Mouse (Mus musculus): ENCODE measurements around the gene Ush2a. TPM values are rescaled to one million over a fixed set of nuclear protein-coding genes. Genes with fewer than 3 reads are reported as not detected.

The Ush2a gene
- polyA plus RNA-seq, 1 experiment, result 4.2 TPM

DNA sequence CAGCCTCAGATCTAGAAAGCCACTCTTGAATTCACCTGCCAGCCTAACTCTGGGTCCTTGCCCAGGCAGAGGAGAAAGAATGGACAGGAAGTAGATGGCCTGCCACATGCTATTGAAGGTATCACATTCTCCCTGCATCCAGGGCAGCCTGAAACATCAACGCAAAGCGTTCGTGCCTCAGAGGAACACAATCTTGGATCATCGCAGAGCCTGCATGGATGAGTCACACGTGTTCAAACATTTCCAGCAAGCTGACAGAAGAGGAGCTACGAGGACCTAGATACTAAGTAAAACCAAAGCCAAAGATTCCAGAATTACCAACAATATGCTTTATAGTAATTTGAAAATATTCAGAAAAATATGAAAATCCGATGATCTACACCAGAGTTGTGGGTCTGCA is 4.3 kb upstream of the Ush2a start:
- Histone ChIP-seq H3K4me1 (ENCODE audit: control insufficient read depth, insufficient read depth, low read length) (no peaks in the 10 kb centered on the region), H3K36me3 (ENCODE audit: control insufficient read depth, insufficient read depth, low read length) (no peaks in the 10 kb centered on the region), H3K4me3 (ENCODE audit: control insufficient read depth, low read depth, low read length) (no peak overlapping the region), H3K27ac (ENCODE audit: control insufficient read depth, insufficient read depth, low read depth, low read length) (no peak overlapping the region), H3K27me3 (ENCODE audit: control insufficient read depth, insufficient read depth, low read length) (no peaks in the 10 kb centered on the region)
- no peak for TF ChIP-seq CTCF (IDR thresholded peaks at IDR 0.05; ENCODE audit: control insufficient read depth, insufficient read depth, insufficient replicate concordance, low read depth, low read length)

DNA sequence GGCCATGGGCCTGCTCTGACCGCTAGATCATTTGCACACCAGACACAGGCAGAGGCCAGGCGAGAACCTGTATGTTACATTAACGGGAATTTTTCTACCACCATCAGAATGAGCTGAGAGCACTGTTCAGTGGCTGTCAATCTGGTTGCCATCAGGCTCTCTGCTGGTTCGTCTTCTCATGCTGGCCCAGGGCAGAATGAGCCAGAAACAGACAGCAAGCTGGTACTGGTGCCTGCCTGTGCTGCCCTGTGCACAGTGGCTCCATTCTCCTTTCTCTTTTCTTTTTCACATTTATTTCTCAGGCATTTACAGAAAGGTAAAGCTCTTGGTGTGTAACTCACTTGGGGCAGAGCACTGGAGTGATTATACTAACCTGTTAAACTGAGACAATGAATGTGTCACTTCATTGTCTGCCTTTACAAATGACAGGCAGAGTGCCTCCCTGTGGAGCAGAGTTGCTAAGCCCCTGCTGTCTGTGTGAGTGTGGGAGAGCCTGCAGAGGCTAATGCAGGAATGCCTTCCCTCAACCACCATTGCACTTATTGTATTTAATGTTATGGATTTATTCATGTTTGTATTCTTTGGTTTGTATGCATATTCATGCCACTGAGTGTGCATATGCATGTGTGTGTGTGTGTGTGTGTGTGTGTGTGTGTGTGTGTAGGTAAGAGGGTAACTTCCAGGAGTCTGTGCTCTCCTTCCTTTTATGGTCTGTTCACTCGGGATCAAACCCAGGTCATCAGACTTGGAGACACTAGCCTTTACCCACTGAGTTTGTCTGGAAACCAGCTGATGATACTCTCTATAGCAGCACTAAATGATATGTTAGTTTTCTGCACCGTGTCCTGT is 1.3 kb upstream of the Ush2a start:
- Histone ChIP-seq H3K4me3 (ENCODE audit: control insufficient read depth, low read depth, low read length) (no peak overlapping the region), H3K36me3 (ENCODE audit: control insufficient read depth, insufficient read depth, low read length) (no peaks in the 10 kb centered on the region), H3K27ac (ENCODE audit: control insufficient read depth, insufficient read depth, low read depth, low read length) (no peak overlapping the region), H3K27me3 (ENCODE audit: control insufficient read depth, insufficient read depth, low read length) (no peaks in the 10 kb centered on the region), H3K4me1 (ENCODE audit: control insufficient read depth, insufficient read depth, low read length) (no peaks in the 10 kb centered on the region)
- TF ChIP-seq POLR2A (IDR thresholded peaks at IDR 0.05; ENCODE audit: control insufficient read depth, low read depth, low read length), result no peak
- no peak for TF ChIP-seq CTCF (IDR thresholded peaks at IDR 0.05; ENCODE audit: control insufficient read depth, insufficient read depth, insufficient replicate concordance, low read depth, low read length)

DNA sequence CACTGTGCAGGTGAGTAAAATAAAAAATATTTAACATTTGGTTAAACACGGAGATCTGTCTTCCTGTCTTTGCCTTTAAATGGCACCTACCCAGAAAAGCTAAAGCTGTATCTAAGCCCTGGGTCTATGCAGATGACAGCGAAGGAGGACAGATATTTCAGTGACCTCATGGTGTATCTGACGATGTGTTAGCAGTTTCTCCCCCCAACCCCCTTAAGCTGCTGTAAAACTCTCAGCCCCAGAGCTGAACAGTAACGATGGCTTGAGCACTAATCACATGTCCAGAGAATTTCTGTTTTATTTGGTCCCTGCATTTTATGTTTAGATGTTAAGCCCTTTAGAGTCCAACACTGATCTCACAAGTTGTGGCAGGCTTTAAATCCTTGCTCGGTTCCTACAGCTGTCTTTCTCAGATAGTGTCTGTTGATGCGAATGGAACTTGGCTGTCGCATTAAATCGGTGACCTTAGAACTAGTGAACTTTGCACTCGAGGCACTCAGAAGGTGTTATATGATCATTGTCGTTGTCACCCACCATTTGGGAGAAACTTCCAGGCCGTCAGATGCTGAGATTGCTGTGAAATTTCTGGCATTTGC is 5.4 kb downstream of the Ush2a start:
- Histone ChIP-seq H3K36me3 (ENCODE audit: control insufficient read depth, insufficient read depth, low read length) (no peaks in the 10 kb centered on the region), H3K4me3 (ENCODE audit: control insufficient read depth, low read depth, low read length) (no peak overlapping the region), H3K27me3 (ENCODE audit: control insufficient read depth, insufficient read depth, low read length) (no peaks in the 10 kb centered on the region), H3K4me1 (ENCODE audit: control insufficient read depth, insufficient read depth, low read length) (no peaks in the 10 kb centered on the region), H3K27ac (ENCODE audit: control insufficient read depth, insufficient read depth, low read depth, low read length) (no peak overlapping the region)
- TF ChIP-seq CTCF (IDR thresholded peaks at IDR 0.05; ENCODE audit: control insufficient read depth, insufficient read depth, insufficient replicate concordance, low read depth, low read length) (no peak), POLR2A (IDR thresholded peaks at IDR 0.05; ENCODE audit: control insufficient read depth, low read depth, low read length) (no peak)

DNA sequence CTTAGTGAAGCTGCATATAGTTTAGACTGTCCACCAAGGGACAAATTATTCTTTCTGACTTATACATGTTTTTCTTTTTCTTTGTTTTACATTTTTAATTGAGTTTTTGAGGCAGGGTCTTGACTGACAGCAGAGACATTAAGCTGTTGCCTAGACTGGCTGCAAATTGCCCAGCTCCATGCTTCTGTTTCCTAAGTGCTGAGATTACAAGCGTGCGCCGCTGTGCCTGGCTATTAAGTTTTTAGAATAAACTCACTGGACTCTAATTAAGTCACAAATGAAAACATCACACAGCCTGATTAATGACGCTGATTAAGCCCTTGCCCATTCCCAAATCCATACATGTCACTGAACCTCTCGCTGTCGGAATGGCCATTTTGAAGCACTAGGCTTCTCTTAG is 7.2 kb downstream of the Ush2a start:
- Histone ChIP-seq H3K4me1 (ENCODE audit: control insufficient read depth, insufficient read depth, low read length) (no peaks in the 10 kb centered on the region), H3K27me3 (ENCODE audit: control insufficient read depth, insufficient read depth, low read length) (no peaks in the 10 kb centered on the region), H3K36me3 (ENCODE audit: control insufficient read depth, insufficient read depth, low read length) (no peaks in the 10 kb centered on the region), H3K27ac (ENCODE audit: control insufficient read depth, insufficient read depth, low read depth, low read length) (no peak overlapping the region), H3K4me3 (ENCODE audit: control insufficient read depth, low read depth, low read length) (no peak overlapping the region)
- TF ChIP-seq POLR2A (IDR thresholded peaks at IDR 0.05; ENCODE audit: control insufficient read depth, low read depth, low read length), result no peak
- TF ChIP-seq CTCF (IDR thresholded peaks at IDR 0.05; ENCODE audit: control insufficient read depth, insufficient read depth, insufficient replicate concordance, low read depth, low read length), result no peak

DNA sequence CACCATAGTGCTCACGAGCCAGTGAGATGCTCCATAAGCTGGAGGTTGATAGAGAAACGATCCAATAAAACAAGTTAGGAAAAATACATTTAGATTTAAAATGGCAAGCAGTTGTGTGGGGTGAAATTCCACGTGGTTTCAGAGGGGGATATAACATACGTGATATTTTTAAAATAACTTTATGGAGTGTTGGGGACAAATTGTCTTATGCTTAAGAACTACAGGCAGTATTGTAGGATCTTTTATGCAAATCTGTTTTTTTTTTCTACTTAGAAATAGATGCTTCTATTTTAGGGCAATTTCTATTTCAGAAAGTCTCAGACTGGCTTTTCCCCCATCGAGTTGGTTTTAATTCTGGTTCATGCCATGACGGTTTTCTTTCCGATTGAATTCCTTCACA is 51.5 kb downstream of the Ush2a start:
- Histone ChIP-seq H3K27me3 (ENCODE audit: control insufficient read depth, insufficient read depth, low read length) (no peaks in the 10 kb centered on the region), H3K4me1 (ENCODE audit: control insufficient read depth, insufficient read depth, low read length) (no peaks in the 10 kb centered on the region), H3K36me3 (ENCODE audit: control insufficient read depth, insufficient read depth, low read length) (no peaks in the 10 kb centered on the region), H3K4me3 (ENCODE audit: control insufficient read depth, low read depth, low read length) (no peak overlapping the region), H3K27ac (ENCODE audit: control insufficient read depth, insufficient read depth, low read depth, low read length) (no peak overlapping the region)
- TF ChIP-seq CTCF (IDR thresholded peaks at IDR 0.05; ENCODE audit: control insufficient read depth, insufficient read depth, insufficient replicate concordance, low read depth, low read length) (no peak), POLR2A (IDR thresholded peaks at IDR 0.05; ENCODE audit: control insufficient read depth, low read depth, low read length) (no peak)

DNA sequence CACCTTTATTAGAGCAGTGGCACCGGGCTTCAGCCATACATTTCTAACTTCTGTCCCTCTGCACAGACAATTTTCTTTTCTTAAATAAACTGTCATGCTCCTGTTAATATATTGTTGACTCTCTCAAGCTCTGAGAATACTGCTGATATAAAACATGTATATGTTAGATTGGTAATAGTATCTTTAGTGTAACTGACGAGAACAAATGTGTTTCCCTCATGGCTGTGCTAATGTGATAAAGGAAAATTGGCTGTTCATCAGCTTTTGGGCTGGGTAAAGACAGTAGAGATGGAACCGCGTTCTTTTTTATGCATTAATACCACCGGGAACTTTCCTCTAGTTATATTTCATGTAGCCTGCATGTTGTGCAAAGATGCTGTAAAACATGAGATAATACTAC is 54.8 kb downstream of the Ush2a start:
- Histone ChIP-seq H3K4me1 (ENCODE audit: control insufficient read depth, insufficient read depth, low read length) (no peaks in the 10 kb centered on the region), H3K4me3 (ENCODE audit: control insufficient read depth, low read depth, low read length) (no peak overlapping the region), H3K36me3 (ENCODE audit: control insufficient read depth, insufficient read depth, low read length) (no peaks in the 10 kb centered on the region), H3K27me3 (ENCODE audit: control insufficient read depth, insufficient read depth, low read length) (no peaks in the 10 kb centered on the region), H3K27ac (ENCODE audit: control insufficient read depth, insufficient read depth, low read depth, low read length) (no peak overlapping the region)
- no peak for TF ChIP-seq POLR2A (IDR thresholded peaks at IDR 0.05; ENCODE audit: control insufficient read depth, low read depth, low read length)
- TF ChIP-seq CTCF (IDR thresholded peaks at IDR 0.05; ENCODE audit: control insufficient read depth, insufficient read depth, insufficient replicate concordance, low read depth, low read length), result no peak

DNA sequence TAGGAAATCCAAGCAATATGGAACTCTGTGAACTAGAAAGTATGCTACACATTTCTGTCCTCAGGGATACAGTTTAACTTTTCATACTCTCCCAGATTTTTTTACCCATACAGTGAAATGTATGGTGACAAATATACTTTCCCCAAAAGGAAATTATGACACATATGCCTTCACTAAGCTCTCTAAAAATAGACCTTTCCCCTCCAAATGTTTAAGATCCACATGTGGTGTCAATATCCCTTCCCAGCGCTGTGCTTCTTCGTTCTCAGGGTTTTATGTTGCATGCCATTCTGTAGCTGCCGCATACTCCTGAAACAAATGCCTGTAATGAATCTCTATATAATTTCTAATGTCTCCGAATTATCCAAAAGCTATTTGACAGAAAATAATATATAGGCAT is 58.4 kb downstream of the Ush2a start:
- no peak overlapping the region for H3K4me3 ChIP-seq (ENCODE audit: control insufficient read depth, low read depth, low read length)
- H3K27me3 ChIP-seq (ENCODE audit: control insufficient read depth, insufficient read depth, low read length), result no peaks in the 10 kb centered on the region
- no peaks in the 10 kb centered on the region for H3K4me1 ChIP-seq (ENCODE audit: control insufficient read depth, insufficient read depth, low read length)
- H3K36me3 ChIP-seq (ENCODE audit: control insufficient read depth, insufficient read depth, low read length), result no peaks in the 10 kb centered on the region
- TF ChIP-seq POLR2A (IDR thresholded peaks at IDR 0.05; ENCODE audit: control insufficient read depth, low read depth, low read length), result no peak
- TF ChIP-seq CTCF (IDR thresholded peaks at IDR 0.05; ENCODE audit: control insufficient read depth, insufficient read depth, insufficient replicate concordance, low read depth, low read length), result no peak
- no peak overlapping the region for H3K27ac ChIP-seq (ENCODE audit: control insufficient read depth, insufficient read depth, low read depth, low read length)
